Mouse (Mus musculus) splenic B cell, adult 2 months (primary cell): Measurements from ENCODE around the gene B3gat3.
"Not testable (repeated sequence)": the region's sequence is repeated elsewhere in the genome, so short reads cannot be mapped to it uniquely, and the experiment has no call there.

Experiments used
- DNase-seq: peaks from one replicate; pipeline ENCODE4 v3.0.0-alpha.2; 2011; ENCODE audit warnings: low read depth, low spot score
- H3K27me3 ChIP-seq: 2 replicates; pipeline ENCODE4 v1.6.1; 2012; ENCODE audit warnings: mild to moderate bottlenecking, low read length, moderate library complexity, mixed read lengths; ENCODE audit not compliant: control insufficient read depth, poor library complexity, insufficient read depth, severe bottlenecking
- H3K36me3 ChIP-seq: 2 replicates; pipeline ENCODE4 v1.6.1; 2012; ENCODE audit warnings: mild to moderate bottlenecking, low read length, moderate library complexity, mixed read lengths; ENCODE audit not compliant: control insufficient read depth, poor library complexity, insufficient read depth, severe bottlenecking

Gene B3gat3

DNA sequence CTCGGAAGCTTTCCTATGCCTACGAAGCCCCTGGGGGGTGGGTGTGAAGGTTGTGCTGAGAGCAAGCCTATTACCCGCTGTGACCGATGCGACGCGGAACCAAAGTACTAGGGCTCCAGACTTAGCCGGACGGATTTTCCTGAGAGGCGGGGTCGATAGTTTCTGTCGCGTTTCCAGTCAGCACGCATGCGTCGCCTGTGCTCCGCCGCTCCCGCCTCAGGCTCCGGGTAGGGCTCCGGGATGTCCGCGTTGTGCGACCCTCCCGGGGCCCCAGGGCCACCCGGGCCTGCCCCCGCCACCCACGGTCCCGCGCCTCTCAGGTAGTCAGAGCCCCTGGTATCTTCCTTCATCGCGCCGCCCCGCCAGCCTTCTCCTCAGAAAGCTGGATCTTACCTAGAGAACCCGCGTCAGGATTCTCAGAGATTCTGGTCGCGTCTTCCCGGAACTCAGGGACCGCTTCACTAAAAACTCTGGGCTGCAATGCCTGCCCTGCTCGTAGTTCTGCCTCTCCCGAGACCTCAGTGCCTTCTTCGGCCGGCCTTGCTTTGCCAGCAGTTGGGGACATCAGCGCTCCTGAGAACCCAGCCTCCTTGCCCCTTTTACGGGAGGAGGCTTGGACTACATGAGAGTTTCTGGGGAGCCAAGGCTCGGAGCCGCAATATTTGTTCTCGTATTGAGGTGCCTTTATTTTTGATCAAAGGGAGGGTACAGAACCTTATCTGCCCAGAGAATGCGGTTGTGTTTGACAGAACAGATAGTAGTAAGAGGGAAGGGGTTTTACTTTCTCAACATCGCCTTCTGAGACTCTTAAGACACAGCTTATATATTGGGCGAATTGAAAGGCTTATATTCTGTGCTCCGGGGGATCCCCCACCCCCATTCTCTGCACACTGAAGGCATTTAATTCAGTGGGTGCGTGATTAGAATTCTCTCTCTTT, 27.1 kb upstream of the B3gat3 start, which contains the start of gene Ints5:
TSS of gene Ints5 (plus strand) at position 177 of the 938 bp plus-strand sequence.
- peak; percentile 89 for DNase-seq
- H3K36me3 ChIP-seq, result peaks cover 2% of the 10 kb centered on the region; the same call in 1 of the 2 replicates
- H3K27me3 ChIP-seq, result no peaks in the 10 kb centered on the region

DNA sequence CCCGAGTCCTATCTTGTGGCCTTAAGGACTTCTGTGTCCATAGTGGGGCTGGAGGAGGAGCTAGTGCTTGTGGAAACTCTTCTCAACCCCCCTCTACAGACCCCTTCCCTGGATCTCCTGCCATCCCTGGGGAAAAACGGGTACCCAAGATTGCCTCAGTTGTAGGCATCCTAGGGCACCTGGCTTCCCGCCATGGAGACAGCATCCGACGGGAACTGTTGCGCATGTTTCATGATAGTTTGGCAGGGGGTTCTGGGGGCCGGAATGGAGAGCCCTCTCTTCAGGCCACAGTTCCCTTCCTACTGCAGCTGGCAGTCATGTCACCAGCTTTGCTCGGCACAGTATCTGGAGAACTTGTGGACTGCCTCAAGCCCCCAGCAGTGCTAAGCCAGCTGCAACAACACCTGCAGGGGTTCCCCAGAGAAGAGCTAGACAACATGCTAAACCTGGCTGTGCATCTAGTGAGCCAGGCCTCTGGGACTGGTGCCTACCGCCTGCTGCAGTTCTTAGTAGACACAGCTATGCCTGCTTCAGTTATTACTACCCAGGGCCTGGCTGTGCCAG, 24.7 kb upstream of the B3gat3 start:
- DNase-seq, result no peak
- Histone ChIP-seq H3K27me3 (no peaks in the 10 kb centered on the region), H3K36me3 (no peaks in the 10 kb centered on the region; the same call in 1 of the 2 replicates)

DNA sequence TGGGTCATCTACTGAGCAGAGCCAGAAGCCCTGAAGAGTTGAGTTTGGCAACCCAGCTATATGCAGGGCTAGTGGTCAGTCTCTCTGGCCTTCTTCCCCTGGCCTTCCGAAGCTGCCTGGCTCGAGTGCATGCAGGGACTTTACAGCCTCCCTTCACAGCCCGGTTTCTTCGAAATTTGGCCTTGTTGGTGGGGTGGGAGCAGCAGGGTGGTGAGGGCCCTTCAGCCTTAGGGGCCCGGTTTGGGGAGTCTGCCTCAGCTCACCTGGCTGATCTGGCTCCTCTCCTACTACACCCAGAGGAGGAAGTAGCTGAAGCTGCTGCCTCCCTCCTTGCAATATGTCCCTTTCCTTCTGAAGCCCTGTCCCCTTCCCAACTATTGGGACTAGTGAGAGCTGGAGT, 23.9 kb upstream of the B3gat3 start:
- not testable (repeated sequence) for H3K27me3 ChIP-seq, DNase-seq

GRCm38 (mm10) chr19:8897211-8897864, 22.8 kb upstream of the B3gat3 start:
- H3K36me3 ChIP-seq, DNase-seq, H3K27me3 ChIP-seq: not testable (repeated sequence)

More for the DNA sequence above, 23.9 kb upstream of the B3gat3 start:
- not testable (repeated sequence) for H3K36me3 ChIP-seq

GRCm38 (mm10) chr19:8897865-8898495, 22.2 kb upstream of the B3gat3 start, which contains the start of gene Ganab:
Gene Ganab (plus strand): TSS chr19:8898071.
- Histone ChIP-seq H3K27me3 (no peaks in the 10 kb centered on the region), H3K36me3 (peaks cover 5% of the 10 kb centered on the region; the same call in 1 of the 2 replicates)

DNA sequence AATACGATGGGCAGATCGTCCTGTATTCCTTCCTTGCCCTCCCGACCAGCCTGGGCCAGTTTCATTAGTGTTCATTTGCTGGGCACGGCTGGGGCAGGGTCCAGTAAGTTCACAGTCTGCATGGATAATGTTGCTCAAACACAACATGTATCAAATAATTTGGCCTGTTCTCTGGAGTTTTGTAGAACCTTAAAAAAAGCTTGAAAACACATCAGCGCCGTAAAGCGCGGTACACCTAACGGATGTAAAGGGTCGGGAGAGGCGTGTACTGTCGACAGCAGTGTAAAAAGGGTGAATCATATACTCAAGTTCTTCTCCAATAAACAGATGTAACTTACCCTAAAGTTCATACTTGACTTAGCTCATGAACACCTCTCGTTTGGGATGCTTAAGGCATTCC, 21.6 kb upstream of the B3gat3 start:
- H3K36me3 ChIP-seq, result peaks cover 6% of the 10 kb centered on the region; the same call in 1 of the 2 replicates
- no peak for DNase-seq

More at GRCm38 (mm10) chr19:8897865-8898495, 22.2 kb upstream of the B3gat3 start, which contains the start of gene Ganab:
- DNase-seq, result peak; percentile 96

GRCm38 (mm10) chr19:8899079-8899478, 21.1 kb upstream of the B3gat3 start:
- Histone ChIP-seq H3K36me3 (peaks cover 7% of the 10 kb centered on the region; the same call in 1 of the 2 replicates), H3K27me3 (no peaks in the 10 kb centered on the region)
- DNase-seq, result no peak

More for the DNA sequence above, 21.6 kb upstream of the B3gat3 start:
- H3K27me3 ChIP-seq, result no peaks in the 10 kb centered on the region

DNA sequence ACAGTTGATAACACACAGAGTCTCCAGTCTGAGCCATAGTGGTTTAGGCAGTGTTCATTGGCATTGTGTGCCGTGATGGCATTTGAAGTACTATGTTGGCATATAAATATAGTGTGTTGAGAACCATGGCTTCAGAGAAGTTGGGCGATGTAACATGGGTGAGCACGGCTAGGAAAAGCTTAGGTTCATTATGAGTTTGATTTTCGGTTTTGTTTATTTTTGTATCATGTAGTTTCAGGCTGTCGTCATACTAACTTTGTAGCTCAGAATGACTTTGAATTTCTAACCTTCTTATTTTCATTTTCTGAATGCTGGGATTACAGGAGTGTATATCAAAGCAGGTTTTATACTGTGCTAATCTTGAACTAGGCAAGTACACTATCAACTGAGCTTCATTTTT, 16.8 kb upstream of the B3gat3 start:
- Histone ChIP-seq H3K36me3 (peaks cover 16% of the 10 kb centered on the region), H3K27me3 (no peaks in the 10 kb centered on the region)

GRCm38 (mm10) chr19:8908531-8908930, 11.6 kb upstream of the B3gat3 start:
- H3K36me3 ChIP-seq, result peaks cover 30% of the 10 kb centered on the region
- DNase-seq, result no peak
- H3K27me3 ChIP-seq, result no peaks in the 10 kb centered on the region

More for the DNA sequence above, 16.8 kb upstream of the B3gat3 start:
- no peak for DNase-seq

- DNase-seq, result no peak
- H3K27me3 ChIP-seq, result no peaks in the 10 kb centered on the region
- peaks cover 34% of the 10 kb centered on the region for H3K36me3 ChIP-seq
Measured at GRCm38 (mm10) chr19:8911810-8912209, 8.4 kb upstream of the B3gat3 start.

DNA sequence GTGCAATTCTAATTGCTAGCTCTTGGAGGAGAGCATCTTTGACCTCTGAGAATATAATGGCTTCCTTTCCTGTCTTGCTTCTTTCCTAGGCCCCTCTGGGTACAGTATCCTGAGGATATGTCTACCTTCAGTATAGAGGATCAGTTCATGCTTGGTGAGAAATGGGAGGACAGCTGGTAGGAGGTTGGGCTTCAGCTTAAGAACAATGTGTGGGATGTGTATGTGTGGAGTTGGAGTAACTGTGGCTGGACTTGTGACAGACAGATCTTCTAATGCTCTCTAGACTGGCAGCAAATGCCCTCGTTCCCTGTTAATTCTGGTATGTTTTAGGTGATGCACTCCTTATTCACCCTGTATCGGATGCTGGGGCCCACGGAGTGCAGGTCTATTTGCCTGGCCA, 6.0 kb upstream of the B3gat3 start:
- no peak for DNase-seq
- Histone ChIP-seq H3K36me3 (peaks cover 23% of the 10 kb centered on the region), H3K27me3 (no peaks in the 10 kb centered on the region)

DNA sequence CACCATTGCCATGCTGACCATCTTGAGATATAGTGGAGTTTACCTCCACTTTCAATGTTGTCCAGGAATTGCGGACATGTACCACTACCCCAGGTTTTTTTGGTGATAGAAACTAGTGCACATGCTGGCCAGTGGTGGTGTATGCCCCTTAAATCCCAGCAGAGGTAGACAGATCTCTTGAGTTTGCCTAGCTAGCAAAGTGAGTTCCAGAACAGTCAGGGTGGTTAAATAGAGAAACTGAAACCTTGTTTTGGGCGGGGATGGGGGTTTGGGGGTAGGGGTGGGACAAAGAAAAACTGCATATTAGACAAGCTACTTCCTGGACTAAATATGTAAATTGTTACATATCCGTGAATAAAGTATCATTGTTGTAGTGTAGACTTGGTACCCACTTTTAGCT, 1.2 kb upstream of the B3gat3 start:
- no peaks in the 10 kb centered on the region for H3K27me3 ChIP-seq
- DNase-seq, result peak; percentile 37
- H3K36me3 ChIP-seq, result peaks cover 9% of the 10 kb centered on the region

GRCm38 (mm10) chr19:8919684-8920072, 496 bp upstream of the B3gat3 start:
- no peak for DNase-seq
- peaks cover 3% of the 10 kb centered on the region for H3K36me3 ChIP-seq
- H3K27me3 ChIP-seq, result no peaks in the 10 kb centered on the region

DNA sequence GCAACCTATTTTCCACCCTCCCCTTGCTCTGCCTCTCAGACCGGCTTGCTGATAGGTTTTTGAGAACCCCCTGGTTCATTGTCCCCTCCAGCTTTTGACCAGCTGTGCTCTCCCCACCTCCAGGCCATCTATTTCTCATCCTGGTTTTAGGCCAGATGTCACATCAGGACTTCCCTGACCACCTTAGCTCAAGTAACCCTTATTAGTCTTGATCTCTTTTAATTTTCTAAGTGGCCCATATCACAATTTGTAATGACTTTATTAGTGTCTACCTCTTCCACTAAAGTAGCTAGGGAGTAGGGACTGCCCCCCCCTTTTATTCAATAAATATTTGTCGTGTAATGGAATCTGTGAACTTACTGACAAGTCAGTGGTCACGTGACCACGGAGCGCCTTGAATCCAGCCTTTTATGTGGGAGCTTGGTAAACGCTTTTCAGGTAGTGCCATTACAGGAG, 690 bp downstream of the B3gat3 start:
- Histone ChIP-seq H3K36me3 (peaks cover 3% of the 10 kb centered on the region), H3K27me3 (no peaks in the 10 kb centered on the region)
- peak; percentile 51 for DNase-seq
